Mouse (Mus musculus) forebrain, postnatal 0 days (tissue): ENCODE results near the gene Slc16a9. TPM values are rescaled to one million over a fixed set of nuclear protein-coding genes. Genes with fewer than 3 reads are reported as not detected.

Experiments used
- ATAC-seq: fragments of 200-750 bp; cut with Nextera tagmentation; 2 replicates; pipeline ENCODE4 v1.8.0; 2017; ENCODE audit warnings: mild to moderate bottlenecking, moderate library complexity
- DNase-seq: peaks from one replicate; pipeline ENCODE4 v3.0.0-alpha.2; 2015
- H3K27ac ChIP-seq: fragments of 300-500 bp; sonication (generic); 2 replicates; pipeline ENCODE4 v1.5.1; 2014; ENCODE audit warnings: low read depth, mild to moderate bottlenecking, antibody characterized with exemption, low read length, moderate library complexity, mixed read lengths
- H3K27me3 ChIP-seq: fragments of 300-500 bp; sonication (generic); 2 replicates; pipeline ENCODE4 v1.6.1; 2014; ENCODE audit warnings: mild to moderate bottlenecking, low read length, mixed read lengths; ENCODE audit not compliant: insufficient read depth
- H3K36me3 ChIP-seq: fragments of 300-500 bp; sonication (generic); 2 replicates; pipeline ENCODE4 v1.6.1; 2014; ENCODE audit warnings: mild to moderate bottlenecking, moderate library complexity; ENCODE audit not compliant: insufficient read depth
- H3K4me1 ChIP-seq: fragments of 300-500 bp; sonication (generic); 2 replicates; pipeline ENCODE4 v1.6.1; 2014; ENCODE audit warnings: antibody characterized with exemption; ENCODE audit not compliant: insufficient read depth
- H3K4me2 ChIP-seq: fragments of 300-500 bp; sonication (generic); 2 replicates; pipeline ENCODE4 v1.6.1; 2014; ENCODE audit warnings: low read depth, mild to moderate bottlenecking, moderate library complexity
- H3K4me3 ChIP-seq: fragments of 300-500 bp; sonication (generic); 2 replicates; pipeline ENCODE4 v1.5.1; 2014; ENCODE audit warnings: low read depth, low read length, mixed read lengths
- H3K9ac ChIP-seq: fragments of 300-500 bp; sonication (generic); 2 replicates; pipeline ENCODE4 v1.6.1; 2014; ENCODE audit warnings: mild to moderate bottlenecking
- H3K9me3 ChIP-seq: fragments of 300-500 bp; sonication (generic); 2 replicates; pipeline ENCODE4 v1.6.1; 2016; ENCODE audit warnings: low read length
- CTCF ChIP-seq: sonication (generic); IDR thresholded peaks from 2 replicates; pipeline ENCODE4 v1.5.1; 2016; ENCODE audit warnings: antibody characterized with exemption, control low read depth, low read depth
- WGBS: fragments of 180-500 bp; shearing (Covaris S2); extraction: QIAGEN DNeasy Blood & Tissue Kit; methylation state at CpG from one replicate; pipeline ENCODE4 v1.1.7; 2014; 5-methylcytosine and 5-hydroxymethylcytosine counted together
- polyA plus RNA-seq: library from polyadenylated mRNA; unstranded; fragments of >200 nt; fragmentation: Nextera tagmentation; extraction: Ambion mirVana; gene quantifications from 2 replicates; pipeline ENCODE4 v1.2.1, GENCODE M21; 2015
- total RNA-seq: library from RNA; depleted of rRNA; stranded (reverse); fragments of >200 nt; gene quantifications from 2 replicates; pipeline ENCODE4 v1.2.3, GENCODE M21; 2014

Slc16a9 gene
- total and polyA plus RNA-seq, 2 experiments from 2014 or later: 2.6 to 6.1 TPM

DNA sequence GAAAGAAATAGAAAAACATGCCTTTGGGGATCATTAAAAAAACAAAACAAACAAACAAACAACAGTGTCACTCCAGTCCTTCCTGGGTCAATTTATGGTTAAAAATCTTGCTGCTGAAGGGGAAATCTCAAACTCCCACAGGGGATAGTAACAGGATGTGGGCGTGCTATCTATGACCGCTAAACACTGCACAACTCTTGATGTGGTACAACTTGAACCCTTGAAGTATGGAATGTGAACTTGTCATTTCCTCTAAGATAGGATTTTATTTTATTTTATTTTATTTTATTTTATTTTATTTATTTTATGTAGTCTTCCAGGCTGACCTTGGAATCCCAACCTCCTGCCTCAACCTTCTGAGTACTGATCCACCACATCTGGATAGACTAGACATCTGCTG lies 54.2 kb downstream of the Slc16a9 start:
- Histone ChIP-seq H3K9ac (no peak overlapping the region), H3K27me3 (no peaks in the 10 kb centered on the region), H3K4me1 (0 out of 2 replicates have a peak, but pooled peaks cover 2% of the 10 kb centered on the region), H3K4me2 (no peak overlapping the region), H3K4me3 (no peak overlapping the region), H3K27ac (no peak overlapping the region), H3K9me3 (no peaks in the 10 kb centered on the region), H3K36me3 (no peaks in the 10 kb centered on the region)
- TF ChIP-seq CTCF: no peak
- DNase-seq (no peak), ATAC-seq (no peak)
- 89% methylated on average over 2 of the region's 2 CpGs for WGBS

DNA sequence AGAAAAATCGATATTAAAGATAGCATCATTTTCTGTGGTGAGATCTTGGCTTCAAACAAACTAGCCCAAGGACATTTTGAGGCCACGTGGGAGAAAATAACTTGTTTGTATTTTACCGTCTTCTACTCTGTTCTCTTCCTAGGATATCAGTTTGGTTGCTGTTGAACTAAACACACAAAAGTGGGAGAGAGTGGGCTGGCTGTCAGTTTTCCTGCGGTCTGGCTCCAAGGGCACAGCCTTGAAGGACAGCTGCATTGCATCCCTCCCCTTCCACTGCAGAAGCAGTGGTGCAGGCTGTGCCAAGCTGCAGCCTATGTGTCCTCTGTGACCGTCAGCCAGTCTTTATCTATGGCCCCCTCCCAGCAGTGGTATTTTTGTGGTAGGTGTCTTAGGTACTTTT lies 54.8 kb downstream of the Slc16a9 start:
- no peak overlapping the region for H3K27ac ChIP-seq
- WGBS: 66% methylated on average over 5 of the region's 5 CpGs
- H3K9me3 ChIP-seq: no peaks in the 10 kb centered on the region
- no peaks in the 10 kb centered on the region for H3K36me3 ChIP-seq
- no peak overlapping the region for H3K4me2 ChIP-seq
- no peak overlapping the region for H3K9ac ChIP-seq
- ATAC-seq (no peak), DNase-seq (no peak)
- 0 out of 2 replicates have a peak, but pooled peaks cover 2% of the 10 kb centered on the region for H3K4me1 ChIP-seq
- no peaks in the 10 kb centered on the region for H3K27me3 ChIP-seq
- no peak overlapping the region for H3K4me3 ChIP-seq
- no peak for TF ChIP-seq CTCF

DNA sequence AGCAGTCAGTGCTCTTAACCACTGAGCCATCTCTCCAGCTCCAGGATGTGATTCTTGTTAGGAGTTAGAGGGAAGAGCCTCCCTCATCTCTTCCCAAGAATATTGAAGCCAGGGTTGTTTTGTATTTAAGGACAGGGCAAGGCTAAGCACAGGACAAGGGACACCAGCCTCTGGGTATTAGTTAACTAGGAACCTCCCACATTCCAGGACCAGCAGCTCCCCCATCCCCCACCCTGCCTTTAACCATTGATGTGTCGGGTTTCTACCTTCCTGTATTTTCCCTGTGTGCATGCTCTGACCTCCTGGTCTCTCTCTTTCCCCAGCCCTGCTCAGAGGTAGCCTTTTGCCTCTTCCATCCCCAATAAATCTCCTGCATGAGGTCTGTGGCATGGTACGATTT lies 56.3 kb downstream of the Slc16a9 start:
- 56% methylated on average over 2 of the region's 2 CpGs for WGBS
- no peak for DNase-seq
- no peak overlapping the region for H3K27ac ChIP-seq

DNA sequence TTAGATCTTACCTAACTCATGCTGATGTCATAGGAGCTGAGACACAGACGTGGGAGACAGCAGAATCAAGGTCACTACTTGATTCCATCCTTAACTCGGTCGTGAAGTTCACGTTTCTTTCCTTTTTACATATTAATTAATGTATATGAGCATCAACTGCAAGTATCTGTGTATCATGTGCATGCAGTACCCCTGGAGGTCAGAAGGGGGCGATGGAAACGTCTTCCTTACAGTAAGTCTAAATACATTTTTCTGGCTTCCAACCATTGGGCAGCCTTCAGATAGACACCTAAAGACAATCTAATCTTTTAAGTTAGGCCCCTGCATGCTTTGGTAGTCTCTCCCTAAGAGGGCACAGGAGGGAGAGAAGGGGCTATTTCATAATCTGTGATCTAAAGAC lies 58.3 kb downstream of the Slc16a9 start:
- Histone ChIP-seq H3K4me2 (no peak overlapping the region), H3K36me3 (no peaks in the 10 kb centered on the region), H3K27ac (no peak overlapping the region), H3K4me3 (no peak overlapping the region), H3K9ac (no peak overlapping the region), H3K9me3 (no peaks in the 10 kb centered on the region), H3K27me3 (no peaks in the 10 kb centered on the region), H3K4me1 (no peaks in the 10 kb centered on the region)
- ATAC-seq (no peak), DNase-seq (no peak)
- TF ChIP-seq CTCF: peak; percentile 48
- WGBS: 86% methylated on average over 6 of the region's 6 CpGs

More for the DNA sequence above, 56.3 kb downstream of the Slc16a9 start:
- no peak overlapping the region for H3K4me2 ChIP-seq
- no peak for TF ChIP-seq CTCF
- no peak overlapping the region for H3K4me3 ChIP-seq
- H3K27me3 ChIP-seq: no peaks in the 10 kb centered on the region
- H3K9ac ChIP-seq: no peak overlapping the region
- ATAC-seq: no peak
- 0 out of 2 replicates have a peak, but pooled peaks cover 2% of the 10 kb centered on the region for H3K4me1 ChIP-seq
- H3K9me3 ChIP-seq: no peaks in the 10 kb centered on the region
- no peaks in the 10 kb centered on the region for H3K36me3 ChIP-seq

DNA sequence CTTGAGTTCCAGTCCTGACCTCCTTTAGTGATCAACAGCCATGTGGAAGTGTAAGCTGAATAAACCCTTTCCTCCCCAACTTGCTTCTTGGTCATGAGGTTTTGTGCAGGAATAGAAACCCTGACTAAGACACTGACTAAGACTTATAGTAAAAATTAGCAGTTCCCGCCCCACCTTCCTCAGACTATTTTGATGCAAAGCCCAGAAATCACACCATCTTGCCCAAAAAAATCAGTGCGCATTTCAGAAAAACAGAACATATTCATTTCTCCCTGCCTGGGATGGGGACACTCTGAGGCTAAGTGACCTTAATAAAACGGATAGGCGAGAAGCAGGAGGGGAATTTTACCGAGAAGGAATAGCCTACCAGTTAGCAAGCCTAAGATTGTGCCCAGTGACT lies 60.8 kb downstream of the Slc16a9 start:
- no peaks in the 10 kb centered on the region for H3K4me1 ChIP-seq
- no peak overlapping the region for H3K27ac ChIP-seq
- no peak overlapping the region for H3K4me2 ChIP-seq
- ATAC-seq (no peak), DNase-seq (no peak)
- no peak overlapping the region for H3K4me3 ChIP-seq
- H3K27me3 ChIP-seq: no peaks in the 10 kb centered on the region
- no peaks in the 10 kb centered on the region for H3K9me3 ChIP-seq
- TF ChIP-seq CTCF: no peak
- no peaks in the 10 kb centered on the region for H3K36me3 ChIP-seq
- H3K9ac ChIP-seq: no peak overlapping the region
- WGBS: 85% methylated on average over 5 of the region's 5 CpGs

DNA sequence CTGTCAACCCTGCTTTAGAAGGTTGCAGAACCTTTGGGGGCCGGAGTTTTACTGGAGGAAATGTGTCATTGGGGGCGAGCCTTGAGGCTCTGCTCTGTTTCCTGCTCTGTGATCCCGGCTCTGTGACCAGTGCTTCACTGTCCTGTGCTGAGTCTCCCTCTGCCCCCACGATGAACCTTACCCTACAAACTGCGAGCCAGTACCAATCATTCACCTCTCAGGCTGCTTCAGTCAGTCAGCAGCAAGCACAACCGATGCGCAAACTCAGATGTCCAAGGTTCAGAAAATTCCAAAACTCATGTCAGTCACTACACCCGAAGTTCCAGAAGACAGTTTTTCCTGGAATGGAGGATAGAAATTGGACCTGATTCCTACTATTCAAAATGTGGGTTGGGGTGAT lies 64.5 kb downstream of the Slc16a9 start:
- WGBS: 92% methylated on average over 8 of the region's 8 CpGs
- Histone ChIP-seq H3K27ac (no peak overlapping the region), H3K36me3 (no peaks in the 10 kb centered on the region), H3K4me2 (no peak overlapping the region), H3K4me1 (no peaks in the 10 kb centered on the region), H3K4me3 (no peak overlapping the region), H3K9me3 (no peaks in the 10 kb centered on the region), H3K27me3 (no peaks in the 10 kb centered on the region), H3K9ac (no peak overlapping the region)
- DNase-seq (no peak), ATAC-seq (no peak)
- TF ChIP-seq CTCF: no peak

DNA sequence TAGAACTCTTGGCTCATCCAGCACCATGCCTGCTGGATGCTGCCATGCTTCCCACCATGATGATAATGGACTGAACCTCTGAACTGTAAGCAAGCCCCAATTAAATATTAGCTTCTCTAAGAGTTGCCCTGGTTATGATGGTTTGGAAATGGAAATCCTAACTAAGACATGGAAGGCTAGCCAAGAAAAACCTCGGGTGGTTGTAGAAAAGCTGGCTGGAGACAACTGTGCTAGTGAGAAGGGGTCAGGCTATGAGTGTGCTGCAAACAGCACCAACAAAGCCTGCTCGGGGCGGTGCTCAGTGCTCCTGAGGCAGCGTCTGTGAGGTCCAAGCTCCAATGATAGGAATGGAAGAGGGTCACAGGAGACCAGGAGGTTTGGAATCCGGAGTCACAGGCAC lies 65.7 kb downstream of the Slc16a9 start:
- Histone ChIP-seq H3K27me3 (no peaks in the 10 kb centered on the region), H3K4me2 (no peak overlapping the region), H3K9ac (no peak overlapping the region), H3K27ac (no peak overlapping the region), H3K9me3 (no peaks in the 10 kb centered on the region), H3K4me1 (no peaks in the 10 kb centered on the region), H3K36me3 (no peaks in the 10 kb centered on the region), H3K4me3 (no peak overlapping the region)
- no peak for TF ChIP-seq CTCF
- ATAC-seq: no peak
- WGBS: 80% methylated on average over 5 of the region's 5 CpGs
- DNase-seq: no peak

DNA sequence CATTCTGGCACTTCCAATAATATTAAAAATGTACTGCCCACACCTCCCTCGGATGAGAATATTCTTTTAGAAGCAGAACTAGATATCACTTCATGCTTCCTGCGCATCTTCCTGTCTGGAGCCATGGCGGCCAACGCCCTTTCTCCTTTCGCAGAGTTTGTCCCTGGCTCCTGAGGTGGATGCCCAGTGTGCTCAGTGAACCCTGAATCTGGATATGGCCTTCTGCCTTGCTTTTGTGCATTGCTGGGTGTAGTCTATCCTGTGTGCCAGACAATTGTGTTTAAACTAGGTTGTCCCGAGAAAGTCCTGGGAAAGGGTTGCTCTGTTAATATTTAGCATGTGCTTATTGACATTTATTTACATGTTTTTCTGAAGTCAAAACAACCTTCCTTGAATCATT lies 71.0 kb downstream of the Slc16a9 start:
- H3K9me3 ChIP-seq: no peaks in the 10 kb centered on the region
- no peak for ATAC-seq
- DNase-seq: no peak
- no peaks in the 10 kb centered on the region for H3K4me1 ChIP-seq
- no peak overlapping the region for H3K9ac ChIP-seq
- no peak overlapping the region for H3K4me3 ChIP-seq
- no peaks in the 10 kb centered on the region for H3K36me3 ChIP-seq
- 91% methylated on average over 6 of the region's 6 CpGs for WGBS
- H3K27me3 ChIP-seq: no peaks in the 10 kb centered on the region
- no peak for TF ChIP-seq CTCF
- H3K27ac ChIP-seq: no peak overlapping the region
- H3K4me2 ChIP-seq: no peak overlapping the region
